Mouse (Mus musculus) limb, embryonic 11.5 days (tissue): ENCODE measurements at regions not wholly inside any gene's neighbourhood (a gene's known extent, or its start where the extent isn't known, plus 50 kb on each side); places are given as distances from the start of the nearest gene placed in this dataset.

Experiments
- ATAC-seq: fragments of 200-750 bp; cut with Nextera tagmentation; 2 replicates; pipeline ENCODE4 v1.8.0; 2017; ENCODE audit warnings: low read depth; ENCODE audit not compliant: insufficient number of reproducible peaks, low FRiP score, low TSS enrichment
- DNase-seq: peaks from one replicate; pipeline ENCODE4 v3.0.0-alpha.2; 2015; ENCODE audit warnings: low spot score
- H3K27ac ChIP-seq: fragments of 300-500 bp; sonication (generic); replicated peaks from 2 replicates; pipeline ENCODE4 v1.5.1; 2014; ENCODE audit warnings: low read depth, mild to moderate bottlenecking, low read length
- H3K27me3 ChIP-seq: fragments of 300-500 bp; sonication (generic); 2 replicates; pipeline ENCODE4 v1.6.1; 2014; ENCODE audit warnings: mild to moderate bottlenecking, low read length, mixed read lengths; ENCODE audit not compliant: control insufficient read depth, insufficient read depth
- H3K36me3 ChIP-seq: fragments of 300-500 bp; sonication (generic); 2 replicates; pipeline ENCODE4 v1.6.1; 2014; ENCODE audit warnings: mild to moderate bottlenecking, low read length, moderate library complexity, mixed read lengths; ENCODE audit not compliant: control insufficient read depth, insufficient read depth
- H3K4me1 ChIP-seq: fragments of 300-500 bp; sonication (generic); 2 replicates; pipeline ENCODE4 v1.6.1; 2014; ENCODE audit warnings: low read length, mixed read lengths; ENCODE audit not compliant: control insufficient read depth, insufficient read depth
- H3K4me2 ChIP-seq: fragments of 300-500 bp; sonication (generic); 2 replicates; pipeline ENCODE4 v1.6.1; 2014; ENCODE audit warnings: low read depth, mild to moderate bottlenecking, moderate library complexity; ENCODE audit not compliant: severe bottlenecking
- H3K4me3 ChIP-seq: fragments of 300-500 bp; sonication (generic); 2 replicates; pipeline ENCODE4 v1.5.1; 2014; ENCODE audit warnings: low read depth, low read length
- H3K9ac ChIP-seq: fragments of 300-500 bp; sonication (generic); 2 replicates; pipeline ENCODE4 v1.6.1; 2014; ENCODE audit warnings: mild to moderate bottlenecking, low read length
- H3K9me3 ChIP-seq: fragments of 300-500 bp; sonication (generic); 2 replicates; pipeline ENCODE4 v1.6.1; 2016; ENCODE audit warnings: low read length; ENCODE audit not compliant: control insufficient read depth
- WGBS: fragments of 180-500 bp; shearing (Covaris S2); extraction: QIAGEN DNeasy Blood & Tissue Kit; methylation state at CpG from one replicate; pipeline ENCODE4 v1.1.7; 2014; 5-methylcytosine and 5-hydroxymethylcytosine counted together

GRCm38 (mm10) chr3:67806847-67807601 is 85.0 kb upstream of the Iqcj start:
- Histone ChIP-seq H3K27me3 (no peaks in the 10 kb centered on the region), H3K36me3 (no peaks in the 10 kb centered on the region), H3K4me1 (no peaks in the 10 kb centered on the region), H3K27ac (no peak overlapping the region), H3K4me3 (no peak overlapping the region), H3K4me2 (no peak overlapping the region), H3K9me3 (no peaks in the 10 kb centered on the region), H3K9ac (no peak overlapping the region)
- ATAC-seq: no peak
- WGBS: 77% methylated on average over 9 of the region's 9 CpGs
- no peak for DNase-seq

DNA sequence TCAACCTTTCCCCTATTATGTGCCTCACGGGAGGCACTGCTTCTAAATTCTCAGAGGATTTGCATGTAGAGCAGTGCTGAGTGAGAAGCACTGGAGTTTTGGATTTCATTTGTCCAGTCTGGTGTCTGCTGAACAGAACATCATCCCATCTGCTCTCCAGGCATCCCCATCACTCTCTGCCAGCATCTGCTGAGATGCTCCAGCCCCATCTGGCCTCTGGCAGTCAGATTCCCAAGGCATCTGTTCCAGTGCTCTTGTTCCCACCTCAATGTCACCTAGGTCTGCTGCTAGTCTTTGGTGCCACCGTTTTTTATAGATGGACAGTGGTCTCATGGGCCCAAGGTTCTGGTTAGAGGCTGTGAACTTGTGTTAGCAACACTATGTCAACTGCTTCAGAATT is 63.9 kb upstream of the Iqcj start:
- H3K27me3 ChIP-seq: no peaks in the 10 kb centered on the region
- H3K27ac ChIP-seq: no peak overlapping the region
- H3K4me3 ChIP-seq: no peak overlapping the region
- H3K4me2 ChIP-seq: no peak overlapping the region
- DNase-seq (no peak), ATAC-seq (no peak)
- H3K9me3 ChIP-seq: no peaks in the 10 kb centered on the region; the same call in 1 of the 2 replicates
- H3K9ac ChIP-seq: no peak overlapping the region
- H3K4me1 ChIP-seq: no peaks in the 10 kb centered on the region
- WGBS: 79% methylated on average over 2 of the region's 2 CpGs
- no peaks in the 10 kb centered on the region for H3K36me3 ChIP-seq

- Histone ChIP-seq H3K9ac (no peak overlapping the region), H3K9me3 (no peaks in the 10 kb centered on the region)
- DNase-seq: no peak
Measured at GRCm38 (mm10) chr3:67833041-67833663, 58.9 kb upstream of the Iqcj start.

More at GRCm38 (mm10) chr3:67833041-67833663, 58.9 kb upstream of the Iqcj start:
- H3K27me3 ChIP-seq: no peaks in the 10 kb centered on the region
- no peaks in the 10 kb centered on the region for H3K4me1 ChIP-seq
- ATAC-seq: no peak
- 64% methylated on average over 4 of the region's 4 CpGs for WGBS
- no peak overlapping the region for H3K27ac ChIP-seq
- H3K36me3 ChIP-seq: no peaks in the 10 kb centered on the region
- no peak overlapping the region for H3K4me2 ChIP-seq
- H3K4me3 ChIP-seq: no peak overlapping the region
